Mouse (Mus musculus) C2C12 (cell line): ENCODE results near the gene Wdr25.

Source experiments
- CTCF ChIP-seq: IDR thresholded peaks from one replicate; pipeline ENCODE4 v1.5.1; 2011; ENCODE audit not compliant: control insufficient read depth, insufficient read depth, insufficient read length
- MAX ChIP-seq: IDR thresholded peaks from one replicate; pipeline ENCODE4 v1.6.1; 2011; ENCODE audit warnings: mild to moderate bottlenecking, control low read depth
- MYOD1 ChIP-seq: IDR thresholded peaks from one replicate; pipeline ENCODE4 v1.6.1; 2011; ENCODE audit warnings: low read depth; ENCODE audit not compliant: control insufficient read depth, insufficient read length
- USF1 ChIP-seq: IDR thresholded peaks from one replicate; pipeline ENCODE4 v1.6.1; 2011; ENCODE audit warnings: low read depth, mild to moderate bottlenecking, control low read depth, moderate library complexity

- TF ChIP-seq CTCF (no peak), MYOD1 (no peak), MAX (no peak), USF1 (no peak)
Observed at GRCm38 (mm10) chr12:108865007-108865494, 28.4 kb upstream of the Wdr25 start.
